Mouse (Mus musculus): ENCODE results near the gene Tmprss7. TPM values are rescaled to one million over a fixed set of nuclear protein-coding genes. Genes with fewer than 3 reads are reported as not detected.

The Tmprss7 gene
- polyA plus RNA-seq, 1 experiment: not detected

- H3K4me1 ChIP-seq (ENCODE audit: control insufficient read depth): no peaks in the 10 kb centered on the region
- H3K4me3 ChIP-seq (replicated peaks): no peak overlapping the region
- no peaks in the 10 kb centered on the region for H3K36me3 ChIP-seq (ENCODE audit: control insufficient read depth)
- no peak for TF ChIP-seq GATA1 (IDR thresholded peaks at IDR 0.05; ENCODE audit: low read length)
- TF ChIP-seq TAL1 (IDR thresholded peaks at IDR 0.05; ENCODE audit: low read length): no peak
- no peaks in the 10 kb centered on the region for H3K27me3 ChIP-seq (ENCODE audit: control insufficient read depth)
- no peaks in the 10 kb centered on the region for H3K9me3 ChIP-seq (ENCODE audit: control insufficient read depth, low read length)
Observed at GRCm38 (mm10) chr16:45695445-45696160, 2.1 kb upstream of the Tmprss7 start.

DNA sequence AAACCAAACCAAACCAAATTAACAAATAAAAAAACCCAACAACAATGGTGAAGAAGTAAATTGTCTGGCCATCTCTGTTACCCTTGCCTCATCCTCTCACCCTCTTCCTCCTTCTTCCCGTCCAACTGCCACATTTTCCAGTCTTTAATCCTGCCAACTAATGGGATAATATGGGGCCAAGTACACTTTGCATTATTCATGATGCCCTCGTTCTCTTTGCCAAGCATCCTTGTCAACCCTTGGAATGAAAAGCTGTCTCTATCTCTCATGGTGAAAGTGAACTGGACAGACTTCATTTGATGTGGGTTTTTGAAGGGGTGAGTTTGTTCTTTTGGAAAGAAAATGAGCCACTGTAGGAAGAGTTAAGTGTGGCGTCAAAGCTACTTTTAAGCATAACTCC lies 607 bp downstream of the Tmprss7 start:
- Histone ChIP-seq H3K4me1 (ENCODE audit: control insufficient read depth) (no peaks in the 10 kb centered on the region), H3K27me3 (ENCODE audit: control insufficient read depth) (no peaks in the 10 kb centered on the region), H3K4me3 (replicated peaks) (no peak overlapping the region), H3K36me3 (ENCODE audit: control insufficient read depth) (no peaks in the 10 kb centered on the region), H3K9me3 (ENCODE audit: control insufficient read depth, low read length) (no peaks in the 10 kb centered on the region)
- TF ChIP-seq TAL1 (IDR thresholded peaks at IDR 0.05; ENCODE audit: low read length) (no peak), GATA1 (IDR thresholded peaks at IDR 0.05; ENCODE audit: low read length) (no peak)

GRCm38 (mm10) chr16:45690178-45690577 lies 3.3 kb downstream of the Tmprss7 start:
- no peak for TF ChIP-seq GATA1 (IDR thresholded peaks at IDR 0.05; ENCODE audit: low read length)
- no peak for TF ChIP-seq TAL1 (IDR thresholded peaks at IDR 0.05; ENCODE audit: low read length)
- H3K36me3 ChIP-seq (ENCODE audit: control insufficient read depth): no peaks in the 10 kb centered on the region
- H3K9me3 ChIP-seq (ENCODE audit: control insufficient read depth, low read length): no peaks in the 10 kb centered on the region
- no peaks in the 10 kb centered on the region for H3K4me1 ChIP-seq (ENCODE audit: control insufficient read depth)
- no peaks in the 10 kb centered on the region for H3K27me3 ChIP-seq (ENCODE audit: control insufficient read depth)
- H3K4me3 ChIP-seq (replicated peaks): no peak overlapping the region

- no peaks in the 10 kb centered on the region for H3K9me3 ChIP-seq (ENCODE audit: control insufficient read depth, low read length)
- H3K4me1 ChIP-seq (ENCODE audit: control insufficient read depth): no peaks in the 10 kb centered on the region
- H3K36me3 ChIP-seq (ENCODE audit: control insufficient read depth): no peaks in the 10 kb centered on the region
- no peak overlapping the region for H3K4me3 ChIP-seq (replicated peaks)
- no peak for TF ChIP-seq TAL1 (IDR thresholded peaks at IDR 0.05; ENCODE audit: low read length)
- TF ChIP-seq GATA1 (IDR thresholded peaks at IDR 0.05; ENCODE audit: low read length): no peak
- H3K27me3 ChIP-seq (ENCODE audit: control insufficient read depth): no peaks in the 10 kb centered on the region
Observed at GRCm38 (mm10) chr16:45686833-45687232, 6.6 kb downstream of the Tmprss7 start.

DNA sequence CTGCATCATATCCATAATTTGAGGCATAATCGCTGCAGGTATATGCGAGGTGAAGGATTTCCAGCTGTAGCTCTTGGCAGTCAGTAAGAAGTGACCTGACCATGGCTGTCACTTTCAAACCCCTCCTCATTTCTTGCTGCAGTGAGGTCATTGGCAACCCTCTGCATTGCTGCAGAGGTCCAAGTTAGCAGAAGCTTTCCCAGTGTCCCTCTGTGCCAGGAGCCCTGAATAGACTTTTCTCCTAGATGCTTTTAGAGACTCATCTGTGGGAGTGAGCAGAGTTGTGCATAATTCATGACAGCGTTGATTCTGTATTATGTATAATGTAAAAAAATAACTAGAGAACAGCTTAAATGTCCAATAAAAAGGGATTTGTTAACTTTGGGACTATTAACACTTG lies 8.2 kb downstream of the Tmprss7 start:
- H3K4me3 ChIP-seq (replicated peaks): no peak overlapping the region
- H3K9me3 ChIP-seq (ENCODE audit: control insufficient read depth, low read length): no peaks in the 10 kb centered on the region
- H3K27me3 ChIP-seq (ENCODE audit: control insufficient read depth): no peaks in the 10 kb centered on the region
- H3K36me3 ChIP-seq (ENCODE audit: control insufficient read depth): no peaks in the 10 kb centered on the region
- no peak for TF ChIP-seq TAL1 (IDR thresholded peaks at IDR 0.05; ENCODE audit: low read length)
- TF ChIP-seq GATA1 (IDR thresholded peaks at IDR 0.05; ENCODE audit: low read length): no peak
- H3K4me1 ChIP-seq (ENCODE audit: control insufficient read depth): no peaks in the 10 kb centered on the region

- no peaks in the 10 kb centered on the region for H3K27me3 ChIP-seq (ENCODE audit: control insufficient read depth)
- no peaks in the 10 kb centered on the region for H3K9me3 ChIP-seq (ENCODE audit: control insufficient read depth, low read length)
- TF ChIP-seq TAL1 (IDR thresholded peaks at IDR 0.05; ENCODE audit: low read length) (no peak), GATA1 (IDR thresholded peaks at IDR 0.05; ENCODE audit: low read length) (no peak)
- no peaks in the 10 kb centered on the region for H3K4me1 ChIP-seq (ENCODE audit: control insufficient read depth)
- H3K4me3 ChIP-seq (replicated peaks): no peak overlapping the region
- no peaks in the 10 kb centered on the region for H3K36me3 ChIP-seq (ENCODE audit: control insufficient read depth)
Observed at GRCm38 (mm10) chr16:45684815-45685214, 8.6 kb downstream of the Tmprss7 start.

DNA sequence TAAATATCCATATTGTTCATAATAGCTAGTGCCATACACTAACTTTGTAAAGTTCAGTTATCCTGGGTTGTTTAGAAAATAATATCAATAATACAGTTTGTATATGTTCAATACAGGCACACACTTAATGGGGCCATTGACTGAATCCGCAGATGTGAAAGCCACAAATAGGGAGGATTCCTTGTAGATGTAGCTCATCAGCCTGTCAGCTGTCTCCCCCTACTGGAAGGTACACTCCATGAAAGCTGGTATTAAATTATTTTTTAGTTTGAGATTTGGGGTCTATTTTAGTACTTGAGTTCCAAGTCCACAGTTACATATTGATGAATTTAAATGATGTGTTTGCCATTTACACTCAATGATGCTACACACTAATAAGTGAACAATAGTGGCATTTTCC lies 17.0 kb downstream of the Tmprss7 start:
- H3K4me3 ChIP-seq (replicated peaks): no peak overlapping the region
- TF ChIP-seq GATA1 (IDR thresholded peaks at IDR 0.05; ENCODE audit: low read length) (no peak), TAL1 (IDR thresholded peaks at IDR 0.05; ENCODE audit: low read length) (no peak)
- no peaks in the 10 kb centered on the region for H3K36me3 ChIP-seq (ENCODE audit: control insufficient read depth)
- no peaks in the 10 kb centered on the region for H3K4me1 ChIP-seq (ENCODE audit: control insufficient read depth)
- H3K27me3 ChIP-seq (ENCODE audit: control insufficient read depth): no peaks in the 10 kb centered on the region
- no peaks in the 10 kb centered on the region for H3K9me3 ChIP-seq (ENCODE audit: control insufficient read depth, low read length)

DNA sequence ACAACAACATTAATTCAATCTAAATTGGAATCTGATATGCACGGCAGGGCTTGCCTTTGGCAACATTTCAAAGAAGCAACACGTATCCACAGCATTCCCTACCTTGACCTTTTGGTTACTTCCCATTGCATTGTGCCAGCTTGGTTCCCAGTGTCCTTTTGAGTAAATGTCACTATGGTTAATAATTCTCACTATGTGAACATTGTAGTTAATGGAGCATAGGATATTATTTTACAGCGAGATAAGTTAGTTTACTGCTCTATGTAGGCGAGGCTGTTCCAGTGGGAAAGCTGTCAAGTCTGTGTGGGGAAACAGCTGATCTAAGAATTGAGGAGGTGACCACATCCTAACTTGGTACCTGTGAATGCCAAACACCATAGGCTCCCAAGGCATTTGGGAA lies 23.5 kb downstream of the Tmprss7 start:
- Histone ChIP-seq H3K4me1 (ENCODE audit: control insufficient read depth) (no peaks in the 10 kb centered on the region; the same call in 1 of the 2 replicates), H3K4me3 (replicated peaks) (no peak overlapping the region), H3K27me3 (ENCODE audit: control insufficient read depth) (no peaks in the 10 kb centered on the region), H3K9me3 (ENCODE audit: control insufficient read depth, low read length) (no peaks in the 10 kb centered on the region), H3K36me3 (ENCODE audit: control insufficient read depth) (no peaks in the 10 kb centered on the region)
- TF ChIP-seq TAL1 (IDR thresholded peaks at IDR 0.05; ENCODE audit: low read length) (no peak), GATA1 (IDR thresholded peaks at IDR 0.05; ENCODE audit: low read length) (no peak)

- no peaks in the 10 kb centered on the region for H3K36me3 ChIP-seq (ENCODE audit: control insufficient read depth)
- H3K4me3 ChIP-seq (replicated peaks): no peak overlapping the region
- H3K9me3 ChIP-seq (ENCODE audit: control insufficient read depth, low read length): no peaks in the 10 kb centered on the region
- no peak for TF ChIP-seq TAL1 (IDR thresholded peaks at IDR 0.05; ENCODE audit: low read length)
- no peak for TF ChIP-seq GATA1 (IDR thresholded peaks at IDR 0.05; ENCODE audit: low read length)
- H3K4me1 ChIP-seq (ENCODE audit: control insufficient read depth): no peaks in the 10 kb centered on the region; the same call in 1 of the 2 replicates
- no peaks in the 10 kb centered on the region for H3K27me3 ChIP-seq (ENCODE audit: control insufficient read depth)
Observed at GRCm38 (mm10) chr16:45668178-45668577, 25.3 kb downstream of the Tmprss7 start.

DNA sequence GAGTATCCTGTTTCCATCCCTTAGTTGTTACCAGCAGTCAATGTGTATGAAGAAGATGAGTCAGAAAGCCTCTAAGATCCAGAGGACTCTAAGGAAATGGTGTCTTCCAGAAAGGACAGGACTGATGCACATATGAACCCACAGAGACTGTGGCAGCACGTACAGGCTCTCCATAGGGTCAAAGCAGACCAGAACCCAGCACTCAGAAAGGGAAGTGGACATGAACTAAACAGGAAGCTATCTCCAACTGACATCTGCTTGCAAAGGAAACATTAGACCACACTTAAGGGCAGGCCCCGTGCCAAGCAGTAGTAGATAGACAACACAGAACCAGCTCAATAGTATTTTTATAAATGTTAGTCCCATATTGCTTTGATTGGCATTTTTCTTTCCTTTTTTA lies 27.3 kb downstream of the Tmprss7 start:
- Histone ChIP-seq H3K9me3 (ENCODE audit: control insufficient read depth, low read length) (no peaks in the 10 kb centered on the region), H3K4me3 (replicated peaks) (no peak overlapping the region), H3K4me1 (ENCODE audit: control insufficient read depth) (no peaks in the 10 kb centered on the region; the same call in 1 of the 2 replicates), H3K36me3 (ENCODE audit: control insufficient read depth) (no peaks in the 10 kb centered on the region), H3K27me3 (ENCODE audit: control insufficient read depth) (no peaks in the 10 kb centered on the region)
- TF ChIP-seq TAL1 (IDR thresholded peaks at IDR 0.05; ENCODE audit: low read length): no peak
- no peak for TF ChIP-seq GATA1 (IDR thresholded peaks at IDR 0.05; ENCODE audit: low read length)

Measured in erythroblast, embryonic 14.5 days (primary cell).